In genomic region chr14:38703894-38704293, GRCm38 (mm10) we compare ENCODE assay signal across 21 mouse cellular contexts.
A peak's percentile ranks its signal among the peaks of the same experiment; 100 is the strongest.
DNase-seq lines count a peak whose midpoint lies in the region; ATAC-seq lines count a peak whose summit lies in the region.
"Had no signal": no experiment of that assay in that cellular context is flagged by ENCODE, and none has a peak within 500 bp of the region (broad histone marks: within the 10 kb centered on the region; RNA-seq: fewer than 3 reads in every experiment).

No protein-coding gene starts in this region.

- WGBS in kidney, embryonic 15.5 days: 55% methylated on average over 4 of the region's 4 CpGs

- no peaks in the 10 kb centered on the region for H3K36me3 ChIP-seq in kidney, embryonic 15.5 days
- H3K36me3 ChIP-seq: embryonic facial prominence, embryonic 13.5 days; G1E; intestine, embryonic 15.5 days; limb, embryonic 12.5 days; liver, embryonic 12.5 days; neural tube, embryonic 15.5 days; stomach, embryonic 15.5 days had no signal

- no peak overlapping the region for H3K4me2 ChIP-seq in kidney, embryonic 15.5 days
- H3K4me2 ChIP-seq: embryonic facial prominence, embryonic 13.5 days; heart, embryonic 11.5 days; intestine, embryonic 15.5 days; limb, embryonic 12.5 days; liver, embryonic 12.5 days; lung, embryonic 14.5 days; neural tube, embryonic 15.5 days; stomach, embryonic 15.5 days had no signal

- peak; percentile 79 for ATAC-seq in frontal cortex, adult (ENCODE audit: low TSS enrichment)
- ATAC-seq in kidney, embryonic 15.5 days (replicated peaks; ENCODE audit: low FRiP score): no peak
- ATAC-seq: intestine, embryonic 15.5 days; liver, embryonic 12.5 days had no signal

- H3K4me1 ChIP-seq in kidney, embryonic 15.5 days: no peaks in the 10 kb centered on the region
- H3K4me1 ChIP-seq: embryonic facial prominence, embryonic 13.5 days; intestine, embryonic 15.5 days; limb, embryonic 12.5 days; liver, embryonic 12.5 days; neural tube, embryonic 15.5 days; stomach, embryonic 15.5 days had no signal

- H3K9me3 ChIP-seq in kidney, embryonic 15.5 days (replicated peaks): no peaks in the 10 kb centered on the region
- H3K9me3 ChIP-seq: embryonic facial prominence, embryonic 13.5 days; G1E; intestine, embryonic 15.5 days; limb, embryonic 12.5 days; liver, embryonic 12.5 days; neural tube, embryonic 15.5 days; stomach, embryonic 15.5 days had no signal

- H3K9ac ChIP-seq in kidney, embryonic 15.5 days: no peak overlapping the region
- H3K9ac ChIP-seq: embryonic facial prominence, embryonic 13.5 days; intestine, embryonic 15.5 days; limb, embryonic 12.5 days; liver, embryonic 12.5 days; lung, embryonic 14.5 days; neural tube, embryonic 15.5 days; stomach, embryonic 15.5 days had no signal

- peak; percentile 6 to 14 for DNase-seq in cerebellum, postnatal 25 days
- DNase-seq in cerebellum, postnatal 36 days: no peak
- no peak for DNase-seq in frontal cortex, postnatal 36 days (ENCODE audit: low spot score in 2 of 2)
- DNase-seq in embryo, embryonic 11 days: peak; percentile 6
- DNase-seq in retina, embryonic 14.5 days (ENCODE audit: low spot score): peak; percentile 46
- no peak for DNase-seq in layer of hippocampus, adult 8-10 months (ENCODE audit: low spot score in 2 of 2)
- DNase-seq: adrenal gland, postnatal 25 days; heart, postnatal 10 days; lung, embryonic 14.5 days; lung, postnatal 36 days; thymus, adult 2 months had no signal

- H3K4me3 ChIP-seq in kidney, embryonic 15.5 days (replicated peaks): no peak overlapping the region
- H3K4me3 ChIP-seq: embryonic facial prominence, embryonic 13.5 days; intestine, embryonic 15.5 days; limb, embryonic 12.5 days; liver, embryonic 12.5 days; neural tube, embryonic 15.5 days; stomach, embryonic 15.5 days had no signal

- H3K27me3 ChIP-seq in kidney, embryonic 15.5 days: no peaks in the 10 kb centered on the region
- H3K27me3 ChIP-seq: embryonic facial prominence, embryonic 13.5 days; intestine, embryonic 15.5 days; limb, embryonic 12.5 days; liver, embryonic 12.5 days; neural tube, embryonic 15.5 days; stomach, embryonic 15.5 days had no signal

- no peak overlapping the region for H3K27ac ChIP-seq in kidney, embryonic 15.5 days
- H3K27ac ChIP-seq: embryonic facial prominence, embryonic 13.5 days; intestine, embryonic 15.5 days; limb, embryonic 12.5 days; liver, embryonic 12.5 days; neural tube, embryonic 15.5 days; stomach, embryonic 15.5 days had no signal

Comparison
In these comparisons a context has a peak if more than half of its experiments do, and no peak if none do; other contexts are left out.
1. DNase-seq: peak in cerebellum, postnatal 25 days (2 of 2), embryo, embryonic 11 days (single experiment) and retina, embryonic 14.5 days (single experiment); none in cerebellum, postnatal 36 days (0 of 2), frontal cortex, postnatal 36 days (0 of 2) and layer of hippocampus, adult 8-10 months (0 of 2).